Mouse (Mus musculus): ENCODE data around the gene Foxa2.

DNA sequence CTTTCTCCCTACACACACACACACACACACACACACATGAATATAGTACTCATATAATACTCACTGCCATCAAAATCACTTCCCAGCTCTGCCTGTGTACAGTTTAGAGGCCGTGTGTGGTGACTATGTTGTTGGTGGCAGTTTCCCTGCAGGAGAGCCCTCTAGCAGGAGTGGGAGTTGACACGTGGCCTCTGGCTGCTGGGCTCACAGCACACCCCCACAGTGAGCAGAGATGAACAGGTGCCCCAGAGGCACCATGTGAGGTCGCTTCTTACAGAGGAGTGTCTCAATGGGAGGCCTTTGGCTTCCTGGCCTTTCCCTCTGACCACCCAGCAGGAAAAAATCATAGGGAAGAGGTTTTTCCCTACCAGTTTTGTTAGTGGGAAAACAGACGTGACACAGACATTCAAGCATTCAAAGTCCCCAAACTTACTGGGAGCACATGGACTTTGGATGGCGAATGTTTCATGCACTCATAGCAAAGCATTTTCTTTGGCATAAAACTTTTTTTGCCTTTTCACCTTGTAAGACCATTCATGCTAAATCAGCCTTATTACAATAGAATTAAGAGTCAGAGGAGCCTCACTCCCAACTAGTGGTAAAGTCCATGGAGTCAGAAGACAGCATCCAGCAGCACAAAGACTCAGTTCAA, 24.7 kb downstream of the Foxa2 start:
- TF ChIP-seq POLR2A (IDR thresholded peaks at IDR 0.05; ENCODE audit: borderline replicate concordance, insufficient read depth, low read length) = no peak
- no peak for TF ChIP-seq CTCF (IDR thresholded peaks at IDR 0.05; ENCODE audit: borderline replicate concordance, insufficient read depth, low read depth, low read length)
